Comparison of ENCODE assay signal across 13 mouse cellular contexts in genomic region chr3:130682183-130682582, GRCm38 (mm10).
"Had no signal": no experiment of that assay in that cellular context is flagged by ENCODE, and none has a peak within 500 bp of the region (broad histone marks: within the 10 kb centered on the region; RNA-seq: fewer than 3 reads in every experiment).

No protein-coding gene starts in this region.

- H3K4me1 ChIP-seq: liver, embryonic 12.5 days; lung, embryonic 15.5 days; megakaryocyte, embryonic 14.5 days had no signal

- H3K4me3 ChIP-seq: left cerebral cortex, adult 2 months; limb, embryonic 10.5 days; liver, embryonic 12.5 days; lung, embryonic 15.5 days; megakaryocyte, embryonic 14.5 days had no signal

- ATAC-seq: liver, embryonic 12.5 days had no signal

- DNase-seq: kidney, postnatal 25 days; lung, postnatal 14 days; right cerebral cortex, adult 18-20 months; right cerebral cortex, postnatal 25 days; thymus, adult 18-20 months; thymus, postnatal 14 days had no signal

- H3K9me3 ChIP-seq: limb, embryonic 10.5 days; liver, embryonic 12.5 days; lung, embryonic 15.5 days had no signal

- H3K9ac ChIP-seq: liver, embryonic 12.5 days; lung, embryonic 15.5 days had no signal

- H3K4me2 ChIP-seq: liver, embryonic 12.5 days; lung, embryonic 15.5 days; midbrain, embryonic 11.5 days had no signal

- H3K27ac ChIP-seq: left cerebral cortex, adult 2 months; limb, embryonic 10.5 days; liver, embryonic 12.5 days; lung, embryonic 15.5 days; macrophage had no signal

- H3K36me3 ChIP-seq: limb, embryonic 10.5 days; liver, embryonic 12.5 days; lung, embryonic 15.5 days had no signal

- H3K27me3 ChIP-seq: liver, embryonic 12.5 days; lung, embryonic 15.5 days had no signal
